Mouse (Mus musculus) liver, embryonic 16.5 days (tissue): Measurements from ENCODE around the gene Mrpl14. TPM values are rescaled to one million over a fixed set of nuclear protein-coding genes. Genes with fewer than 3 reads are reported as not detected.

Experiments used
- ATAC-seq: fragments of 200-750 bp; cut with Nextera tagmentation; 2 replicates; pipeline ENCODE4 v1.8.0; 2017; ENCODE audit warnings: low read depth, mild to moderate bottlenecking, moderate number of reproducible peaks, moderate library complexity
- H3K27ac ChIP-seq: fragments of 300-500 bp; sonication (generic); 2 replicates; pipeline ENCODE4 v1.5.1; 2014; ENCODE audit warnings: mild to moderate bottlenecking, low read length
- H3K27me3 ChIP-seq: fragments of 300-500 bp; sonication (generic); 2 replicates; pipeline ENCODE4 v1.6.1; 2014; ENCODE audit warnings: low read depth, low read length, mixed read lengths; ENCODE audit not compliant: control insufficient read depth, insufficient read depth
- H3K36me3 ChIP-seq: fragments of 300-500 bp; sonication (generic); 2 replicates; pipeline ENCODE4 v1.6.1; 2014; ENCODE audit warnings: mild to moderate bottlenecking; ENCODE audit not compliant: control insufficient read depth, insufficient read depth
- H3K4me1 ChIP-seq: fragments of 300-500 bp; sonication (generic); 2 replicates; pipeline ENCODE4 v1.6.1; 2014; ENCODE audit warnings: low read depth, low read length, mixed read lengths; ENCODE audit not compliant: control insufficient read depth
- H3K4me2 ChIP-seq: fragments of 300-500 bp; sonication (generic); 2 replicates; pipeline ENCODE4 v1.6.1; 2014; ENCODE audit warnings: low read depth, low read length, mixed read lengths
- H3K4me3 ChIP-seq: fragments of 300-500 bp; sonication (generic); 2 replicates; pipeline ENCODE4 v1.5.1; 2014; ENCODE audit warnings: low read depth, mild to moderate bottlenecking, low read length
- H3K9ac ChIP-seq: fragments of 300-500 bp; sonication (generic); 2 replicates; pipeline ENCODE4 v1.6.1; 2014; ENCODE audit warnings: low read depth, low read length
- H3K9me3 ChIP-seq: fragments of 300-500 bp; sonication (generic); replicated peaks from 2 replicates; pipeline ENCODE4 v1.6.1; 2016; ENCODE audit warnings: low read length; ENCODE audit not compliant: control insufficient read depth
- WGBS: fragments of 180-500 bp; shearing (Covaris S2); extraction: QIAGEN DNeasy Blood & Tissue Kit; methylation state at CpG from one replicate; pipeline ENCODE4 v1.1.7; 2014; ENCODE audit not compliant: insufficient replicate concordance; 5-methylcytosine and 5-hydroxymethylcytosine counted together
- polyA plus RNA-seq: library from polyadenylated mRNA; unstranded; fragments of >200 nt; fragmentation: Nextera tagmentation; extraction: Ambion mirVana; gene quantifications from 2 replicates; pipeline ENCODE4 v1.2.1, GENCODE M21; 2015

Mrpl14 gene
- polyA plus RNA-seq, 1 experiment from 2014 or later: 94.4 TPM

GRCm38 (mm10) chr17:45681588-45681987 is 4.5 kb upstream of the Mrpl14 start:
- Histone ChIP-seq H3K36me3 (no peaks in the 10 kb centered on the region; the same call in 1 of the 2 replicates), H3K4me1 (peaks cover 19% of the 10 kb centered on the region), H3K4me2 (no peak overlapping the region), H3K9me3 (no peaks in the 10 kb centered on the region), H3K27me3 (no peaks in the 10 kb centered on the region), H3K27ac (no peak overlapping the region), H3K9ac (no peak overlapping the region), H3K4me3 (no peak overlapping the region)
- WGBS: 98% methylated on average over 1 of the region's 1 CpGs
- ATAC-seq: no peak

- Histone ChIP-seq H3K9me3 (no peaks in the 10 kb centered on the region), H3K36me3 (no peaks in the 10 kb centered on the region; the same call in 1 of the 2 replicates), H3K4me2 (no peak overlapping the region), H3K9ac (no peak overlapping the region), H3K27ac (no peak overlapping the region), H3K4me3 (no peak overlapping the region), H3K27me3 (no peaks in the 10 kb centered on the region), H3K4me1 (peaks cover 30% of the 10 kb centered on the region)
- ATAC-seq: no peak
- WGBS: 72% methylated on average over 4 of the region's 4 CpGs
Measured at GRCm38 (mm10) chr17:45682843-45683242, 3.3 kb upstream of the Mrpl14 start.

GRCm38 (mm10) chr17:45684667-45685131 is 1.4 kb upstream of the Mrpl14 start:
- Histone ChIP-seq H3K4me2 (peak overlapping the region; percentile 99), H3K4me1 (peaks cover 31% of the 10 kb centered on the region), H3K9ac (peak overlapping the region; percentile 88), H3K9me3 (no peaks in the 10 kb centered on the region), H3K27ac (no peak overlapping the region), H3K27me3 (no peaks in the 10 kb centered on the region), H3K36me3 (no peaks in the 10 kb centered on the region), H3K4me3 (peak overlapping the region; percentile 74)
- no peak for ATAC-seq
- 31% methylated on average over 14 of the region's 14 CpGs for WGBS

- ATAC-seq: peak; percentile 46
- Histone ChIP-seq H3K4me1 (peaks cover 31% of the 10 kb centered on the region), H3K27ac (peak overlapping the region; percentile 75), H3K4me2 (peak overlapping the region; percentile 99), H3K36me3 (no peaks in the 10 kb centered on the region), H3K9ac (peak overlapping the region; percentile 88), H3K27me3 (no peaks in the 10 kb centered on the region), H3K9me3 (no peaks in the 10 kb centered on the region), H3K4me3 (peak overlapping the region; percentile 74)
- 1% methylated on average over 58 of the region's 58 CpGs for WGBS
Measured at GRCm38 (mm10) chr17:45685171-45686092, 690 bp upstream of the Mrpl14 start.

GRCm38 (mm10) chr17:45686716-45687115 is 594 bp downstream of the Mrpl14 start, which contains the start of gene Tmem63b:
Gene Tmem63b, minus strand, starts transcription at chr17:45686905.
- 5% methylated on average over 12 of the region's 12 CpGs for WGBS

GRCm38 (mm10) chr17:45689120-45689519 is 3.0 kb downstream of the Mrpl14 start:
- ATAC-seq: no peak
- H3K27me3 ChIP-seq: no peaks in the 10 kb centered on the region
- no peak overlapping the region for H3K4me3 ChIP-seq
- no peak overlapping the region for H3K4me2 ChIP-seq
- peaks cover 38% of the 10 kb centered on the region for H3K4me1 ChIP-seq
- no peak overlapping the region for H3K27ac ChIP-seq
- no peaks in the 10 kb centered on the region for H3K9me3 ChIP-seq
- WGBS: 76% methylated on average over 9 of the region's 9 CpGs
- no peaks in the 10 kb centered on the region for H3K36me3 ChIP-seq
- H3K9ac ChIP-seq: no peak overlapping the region

More at GRCm38 (mm10) chr17:45686716-45687115, 594 bp downstream of the Mrpl14 start, which contains the start of gene Tmem63b:
- H3K27ac ChIP-seq: peak within 1 kb of the TSS; percentile 75
- peak; percentile 10 for ATAC-seq
- no peaks in the 10 kb centered on the region for H3K27me3 ChIP-seq
- no peaks in the 10 kb centered on the region for H3K9me3 ChIP-seq
- H3K4me3 ChIP-seq: peak within 1 kb of the TSS; percentile 74
- no peaks in the 10 kb centered on the region for H3K36me3 ChIP-seq
- peaks cover 24% of the 10 kb centered on the region for H3K4me1 ChIP-seq
- peak within 1 kb of the TSS; percentile 99 for H3K4me2 ChIP-seq
- peak within 1 kb of the TSS; percentile 88 for H3K9ac ChIP-seq

- H3K4me1 ChIP-seq: peaks cover 38% of the 10 kb centered on the region
Measured at GRCm38 (mm10) chr17:45690044-45690443, 3.9 kb downstream of the Mrpl14 start.

GRCm38 (mm10) chr17:45692159-45692558 is 6.0 kb downstream of the Mrpl14 start:
- H3K27me3 ChIP-seq: no peaks in the 10 kb centered on the region
- no peak overlapping the region for H3K4me3 ChIP-seq
- WGBS: 72% methylated on average over 5 of the region's 5 CpGs
- H3K27ac ChIP-seq: no peak overlapping the region; the same call in none of the 2 replicates
- H3K36me3 ChIP-seq: peaks cover 4% of the 10 kb centered on the region; the same call in 1 of the 2 replicates
- H3K4me1 ChIP-seq: peaks cover 37% of the 10 kb centered on the region
- ATAC-seq: no peak
- H3K9ac ChIP-seq: no peak overlapping the region
- no peaks in the 10 kb centered on the region for H3K9me3 ChIP-seq
- H3K4me2 ChIP-seq: no peak overlapping the region

More at GRCm38 (mm10) chr17:45690044-45690443, 3.9 kb downstream of the Mrpl14 start:
- Histone ChIP-seq H3K9me3 (no peaks in the 10 kb centered on the region), H3K27ac (no peak overlapping the region), H3K4me3 (no peak overlapping the region), H3K36me3 (no peaks in the 10 kb centered on the region), H3K9ac (no peak overlapping the region), H3K27me3 (no peaks in the 10 kb centered on the region), H3K4me2 (no peak overlapping the region)
- WGBS: 76% methylated on average over 4 of the region's 4 CpGs
- no peak for ATAC-seq
